Mouse (Mus musculus) heart, embryonic 14.5 days (tissue): Measurements from ENCODE around the gene Thumpd3. TPM values are rescaled to one million over a fixed set of nuclear protein-coding genes. Genes with fewer than 3 reads are reported as not detected.

Source experiments
- ATAC-seq: fragments of 200-750 bp; cut with Nextera tagmentation; 2 replicates; pipeline ENCODE4 v1.8.0; 2017; ENCODE audit warnings: low read depth, moderate TSS enrichment; ENCODE audit not compliant: insufficient number of reproducible peaks, insufficient read depth, low FRiP score
- H3K27ac ChIP-seq, 2 experiments: fragments of 200-500 bp in 1 of 2; fragments of 300-500 bp in 1 of 2; sonication (generic) in 1 of 2; replicated peaks in 1 of 2; 2 replicates each; pipeline ENCODE4 v1.5.1; 2012 to 2014; ENCODE audit warnings: low read depth in 2 of 2, low read length in 2 of 2, control low read depth in 1 of 2, mild to moderate bottlenecking in 1 of 2, mixed read lengths in 1 of 2; ENCODE audit not compliant: control insufficient read depth in 1 of 2, insufficient read depth in 1 of 2
- H3K27me3 ChIP-seq: fragments of 300-500 bp; sonication (generic); 2 replicates; pipeline ENCODE4 v1.6.1; 2014; ENCODE audit warnings: mild to moderate bottlenecking, low read length, control low read depth; ENCODE audit not compliant: control insufficient read depth, insufficient read depth
- H3K36me3 ChIP-seq: fragments of 300-500 bp; sonication (generic); 2 replicates; pipeline ENCODE4 v1.6.1; 2014; ENCODE audit warnings: mild to moderate bottlenecking, control low read depth, low read length, mixed read lengths; ENCODE audit not compliant: control insufficient read depth, insufficient read depth
- H3K4me1 ChIP-seq, 2 experiments: fragments of 200-500 bp in 1 of 2; fragments of 300-500 bp in 1 of 2; sonication (generic) in 1 of 2; 2 replicates each; pipeline ENCODE4 v1.6.1; 2012 to 2014; ENCODE audit warnings: low read length in 2 of 2, control low read depth in 1 of 2, mixed read lengths in 1 of 2; ENCODE audit not compliant: control insufficient read depth in 2 of 2, insufficient read depth in 2 of 2
- H3K4me2 ChIP-seq: fragments of 300-500 bp; sonication (generic); 2 replicates; pipeline ENCODE4 v1.6.1; 2014; ENCODE audit warnings: mild to moderate bottlenecking, low read length
- H3K4me3 ChIP-seq, 2 experiments: fragments of 200-500 bp in 1 of 2; fragments of 300-500 bp in 1 of 2; sonication (generic) in 1 of 2; 2 replicates each; pipeline ENCODE4 v1.5.1; 2012 to 2014; ENCODE audit warnings: low read length in 2 of 2, mild to moderate bottlenecking in 2 of 2, control low read depth in 1 of 2, low read depth in 1 of 2, moderate library complexity in 1 of 2; ENCODE audit not compliant: control insufficient read depth in 1 of 2, insufficient read depth in 1 of 2
- H3K9ac ChIP-seq: fragments of 300-500 bp; sonication (generic); 2 replicates; pipeline ENCODE4 v1.6.1; 2014; ENCODE audit warnings: mild to moderate bottlenecking, low read length
- H3K9me3 ChIP-seq: fragments of 300-500 bp; sonication (generic); 2 replicates; pipeline ENCODE4 v1.6.1; 2016; ENCODE audit warnings: low read length, control low read depth; ENCODE audit not compliant: control insufficient read depth
- WGBS: fragments of 180-500 bp; shearing (Covaris S2); extraction: QIAGEN DNeasy Blood & Tissue Kit; methylation state at CpG from one replicate; pipeline ENCODE4 v1.1.7; 2014; 5-methylcytosine and 5-hydroxymethylcytosine counted together
- polyA plus RNA-seq: library from polyadenylated mRNA; unstranded; fragments of >200 nt; fragmentation: Nextera tagmentation; extraction: Ambion mirVana; gene quantifications from 2 replicates; pipeline ENCODE4 v1.2.1, GENCODE M21; 2014

Thumpd3 gene
- polyA plus RNA-seq, 1 experiment from 2014 or later = 31.1 TPM

DNA sequence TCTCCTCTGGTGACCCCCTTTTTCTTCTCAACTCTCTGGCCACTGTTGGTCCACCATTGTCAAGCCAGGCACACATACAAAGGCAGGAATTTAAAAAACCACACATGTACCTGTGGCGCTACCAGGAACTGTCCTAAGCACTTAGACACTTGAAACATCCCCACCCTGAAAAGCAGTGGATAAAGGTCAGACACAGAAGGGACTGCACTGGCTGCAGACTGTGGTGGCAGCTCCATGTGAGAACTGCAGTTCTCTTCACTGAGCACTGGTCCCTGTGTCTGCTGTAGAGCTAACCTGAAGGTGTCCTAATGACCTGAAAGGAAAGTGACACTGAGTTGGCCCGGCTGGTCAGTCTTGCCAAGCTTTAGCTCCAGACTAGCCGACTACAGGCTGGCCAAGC, 15.5 kb upstream of the Thumpd3 start:
- Histone ChIP-seq H3K4me3 (no peak overlapping the region), H3K9me3 (no peaks in the 10 kb centered on the region), H3K4me2 (no peak overlapping the region), H3K27ac (no peak overlapping the region), H3K9ac (no peak overlapping the region), H3K4me1 (no peaks in the 10 kb centered on the region; a peak in 1 of 4 replicates), H3K27me3 (no peaks in the 10 kb centered on the region), H3K36me3 (no peaks in the 10 kb centered on the region)
- 69% methylated on average over 3 of the region's 3 CpGs for WGBS
- ATAC-seq = no peak

DNA sequence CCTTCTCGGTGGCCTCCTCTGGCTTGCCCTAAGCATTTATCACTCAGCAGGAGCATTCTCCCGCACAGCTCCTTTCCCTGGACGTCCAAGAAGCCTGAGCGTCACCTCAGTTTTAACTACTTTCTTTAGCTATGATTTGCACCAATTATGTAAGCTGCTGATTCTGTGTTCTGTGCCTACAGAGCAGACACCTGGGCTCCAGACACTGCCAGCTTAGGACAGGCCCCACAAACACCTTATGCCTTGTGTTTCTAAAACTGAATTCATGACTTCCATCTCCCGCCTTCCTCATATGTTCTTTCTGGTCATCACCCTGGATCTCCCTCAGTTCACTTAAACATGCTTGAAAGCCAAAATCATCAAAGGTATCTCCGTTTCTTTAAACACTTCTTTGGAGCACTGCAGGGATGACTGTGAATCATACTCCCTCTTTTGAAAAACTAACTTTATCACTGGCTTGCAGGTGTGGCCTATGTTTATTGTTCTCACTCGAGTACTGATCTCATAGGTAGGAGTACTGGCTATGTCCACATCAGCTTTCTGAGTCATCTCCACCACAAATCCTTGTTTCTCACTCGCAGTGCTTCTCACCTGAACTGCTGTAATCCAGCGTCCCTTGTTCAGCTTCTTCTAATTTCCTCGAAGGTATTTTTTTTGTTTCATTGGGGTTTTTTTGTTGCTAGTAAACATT, 14.9 kb upstream of the Thumpd3 start:
- ATAC-seq = no peak
- no peaks in the 10 kb centered on the region; a peak in 1 of 4 replicates for H3K4me1 ChIP-seq
- no peak overlapping the region for H3K4me3 ChIP-seq
- no peaks in the 10 kb centered on the region for H3K27me3 ChIP-seq
- H3K9me3 ChIP-seq = no peaks in the 10 kb centered on the region
- no peak overlapping the region for H3K9ac ChIP-seq
- no peak overlapping the region for H3K4me2 ChIP-seq
- 71% methylated on average over 10 of the region's 10 CpGs for WGBS
- no peaks in the 10 kb centered on the region for H3K36me3 ChIP-seq
- no peak overlapping the region for H3K27ac ChIP-seq

DNA sequence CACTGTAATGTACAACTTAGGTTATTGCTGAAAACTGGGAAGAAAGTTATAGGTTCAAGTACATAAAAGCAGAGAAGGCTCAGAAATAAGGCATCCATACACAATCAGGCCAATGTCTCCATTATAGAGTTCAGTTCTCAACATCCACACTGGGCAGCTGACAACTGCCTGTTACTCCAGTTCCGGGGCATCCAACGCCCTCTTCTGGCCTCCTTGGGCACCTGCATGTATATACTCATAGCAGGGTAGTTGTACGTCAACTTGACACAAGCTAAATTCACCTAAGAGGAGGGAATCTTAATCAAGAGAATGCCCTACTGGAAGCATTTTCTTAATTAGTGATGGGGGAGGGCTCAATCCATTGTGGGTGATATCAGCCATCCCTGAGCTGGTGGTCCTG, 13.9 kb upstream of the Thumpd3 start:
- Histone ChIP-seq H3K27ac (no peak overlapping the region), H3K27me3 (0 out of 2 replicates have a peak, but pooled peaks cover 2% of the 10 kb centered on the region), H3K9me3 (no peaks in the 10 kb centered on the region), H3K36me3 (no peaks in the 10 kb centered on the region), H3K4me1 (no peaks in the 10 kb centered on the region; a peak in 1 of 4 replicates), H3K4me2 (no peak overlapping the region), H3K4me3 (no peak overlapping the region), H3K9ac (no peak overlapping the region)
- WGBS = 68% methylated on average over 3 of the region's 3 CpGs
- ATAC-seq = no peak

DNA sequence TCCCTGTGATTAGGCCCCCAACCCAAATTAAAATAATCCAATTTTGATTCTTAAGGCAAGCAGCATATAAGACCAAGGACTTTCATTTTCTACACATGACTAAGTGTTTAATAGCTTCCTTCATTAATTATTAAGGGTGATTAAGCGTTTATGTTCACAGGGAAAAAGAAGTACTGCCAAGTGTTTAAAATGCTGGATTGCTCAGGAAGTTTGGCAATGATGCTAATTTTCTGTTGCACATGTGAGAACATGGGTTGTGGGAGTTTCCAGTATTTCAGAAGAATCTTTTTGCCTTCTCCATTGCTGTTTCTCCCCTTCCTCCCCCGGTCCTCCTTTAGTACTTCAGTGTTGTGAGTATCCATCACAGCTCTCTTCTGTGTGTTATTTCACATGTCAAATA, 12.8 kb upstream of the Thumpd3 start:
- no peak overlapping the region for H3K4me3 ChIP-seq
- no peaks in the 10 kb centered on the region for H3K36me3 ChIP-seq
- no peaks in the 10 kb centered on the region for H3K9me3 ChIP-seq
- no peak overlapping the region for H3K9ac ChIP-seq
- no peak overlapping the region for H3K27ac ChIP-seq
- peaks cover 0 to 2% of the 10 kb centered on the region in 2 experiments; a peak in 2 of 4 replicates for H3K4me1 ChIP-seq
- 88% methylated on average over 2 of the region's 2 CpGs for WGBS
- 0 out of 2 replicates have a peak, but pooled peaks cover 2% of the 10 kb centered on the region for H3K27me3 ChIP-seq
- no peak for ATAC-seq
- no peak overlapping the region for H3K4me2 ChIP-seq

DNA sequence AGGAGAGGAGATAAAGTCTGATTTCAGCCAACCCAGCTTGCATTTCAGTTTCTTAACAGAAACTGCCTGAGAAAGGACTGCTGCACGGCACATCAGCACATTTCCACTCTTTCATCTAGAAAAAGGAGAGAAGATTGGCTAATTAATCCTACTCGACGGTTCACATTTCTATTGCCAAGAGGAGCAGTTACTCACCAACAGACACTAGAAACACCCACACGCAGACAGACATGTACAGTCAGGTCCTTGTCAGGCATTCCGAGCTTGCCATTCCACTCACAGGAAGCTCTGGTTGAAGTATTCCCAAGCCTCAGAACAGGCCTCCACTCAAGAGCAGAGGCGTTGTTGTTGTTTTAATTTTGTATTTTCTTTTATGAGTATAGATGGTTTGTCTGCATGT, 11.6 kb upstream of the Thumpd3 start:
- Histone ChIP-seq H3K27ac (no peak overlapping the region), H3K4me3 (no peak overlapping the region), H3K9me3 (no peaks in the 10 kb centered on the region), H3K4me2 (no peak overlapping the region), H3K36me3 (no peaks in the 10 kb centered on the region), H3K27me3 (0 out of 2 replicates have a peak, but pooled peaks cover 2% of the 10 kb centered on the region), H3K4me1 (peaks cover 4 to 5% of the 10 kb centered on the region in 2 experiments), H3K9ac (no peak overlapping the region)
- WGBS = 71% methylated on average over 6 of the region's 6 CpGs
- no peak for ATAC-seq

DNA sequence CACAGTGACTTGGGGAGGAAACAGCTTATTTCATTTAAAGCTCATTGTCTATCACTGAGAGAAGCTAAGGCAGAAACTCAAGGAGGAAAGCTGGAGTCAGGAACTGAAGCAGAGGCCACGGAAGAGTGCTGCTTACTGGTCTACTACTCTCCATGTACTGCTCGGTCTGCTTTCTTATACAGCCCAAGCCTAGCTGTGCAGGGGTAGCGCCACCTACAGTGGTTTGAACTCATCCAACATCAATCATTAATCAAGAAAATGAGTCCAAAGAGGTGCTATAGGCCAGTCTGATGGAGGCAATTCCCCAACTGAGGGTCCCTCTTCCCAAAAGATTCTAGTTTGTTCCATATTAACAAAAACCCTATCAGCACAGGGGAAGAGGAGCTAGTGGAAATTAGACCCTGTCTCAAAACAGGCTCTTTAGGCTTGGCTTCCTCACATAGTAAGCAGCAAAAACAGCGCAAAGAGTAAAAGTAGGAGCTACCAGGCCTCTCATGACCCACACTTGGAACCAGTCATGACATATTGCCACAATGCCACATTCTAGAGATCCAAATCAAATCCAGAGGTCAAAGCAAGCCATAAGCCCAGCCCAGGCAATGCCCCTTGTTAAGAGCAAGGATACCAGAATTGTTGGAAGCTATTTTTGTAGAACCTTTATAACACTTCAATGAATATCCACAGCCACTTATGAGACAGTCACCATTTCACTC, 9.4 kb upstream of the Thumpd3 start:
- Histone ChIP-seq H3K4me2 (no peak overlapping the region), H3K9me3 (no peaks in the 10 kb centered on the region), H3K27me3 (0 out of 2 replicates have a peak, but pooled peaks cover 2% of the 10 kb centered on the region), H3K4me3 (no peak overlapping the region), H3K9ac (no peak overlapping the region), H3K4me1 (peaks cover 4 to 5% of the 10 kb centered on the region in 2 experiments), H3K36me3 (no peaks in the 10 kb centered on the region), H3K27ac (no peak overlapping the region)
- WGBS = 67% methylated on average over 4 of the region's 4 CpGs
- no peak for ATAC-seq

DNA sequence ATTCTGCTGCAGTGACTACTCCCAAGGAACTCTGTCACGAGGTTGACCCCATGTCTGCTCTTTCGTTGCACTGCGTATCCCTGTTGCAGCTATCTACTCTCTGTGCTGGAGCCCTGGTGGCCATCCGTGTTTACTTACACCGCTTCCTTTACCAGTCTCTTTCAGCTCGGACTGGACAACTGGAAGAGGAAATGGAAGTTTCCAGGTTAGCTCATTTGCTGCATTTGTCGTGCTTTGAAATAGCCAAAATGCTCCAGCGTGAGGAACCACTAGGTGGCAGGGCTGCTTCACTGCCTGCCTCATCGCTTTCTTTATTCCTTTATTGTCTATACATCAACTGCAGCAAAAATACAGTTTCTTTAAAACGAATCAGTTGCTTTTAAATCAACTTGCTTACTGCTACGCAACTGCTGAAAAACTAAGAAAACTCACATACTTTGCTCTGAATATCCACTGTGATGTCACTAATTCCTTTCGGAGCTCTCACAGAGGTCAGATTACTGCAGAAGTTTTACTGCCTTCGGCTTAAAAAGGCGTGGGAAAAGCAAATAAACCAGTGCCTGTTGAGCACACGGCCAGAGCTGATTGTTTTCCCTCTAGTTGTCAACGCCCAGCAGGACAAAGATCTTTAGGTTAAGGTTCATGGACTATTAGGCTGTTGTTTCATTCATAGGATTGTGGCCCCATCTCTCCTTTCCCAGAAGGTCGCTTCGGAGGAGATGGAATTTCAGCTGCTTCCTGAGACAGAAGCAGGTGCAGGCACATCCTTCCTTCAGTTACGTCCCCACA, 7.9 kb upstream of the Thumpd3 start:
- Histone ChIP-seq H3K9ac (peak overlapping the region; percentile 35), H3K9me3 (no peaks in the 10 kb centered on the region), H3K4me2 (peak overlapping the region; percentile 54), H3K36me3 (no peaks in the 10 kb centered on the region), H3K27me3 (0 out of 2 replicates have a peak, but pooled peaks cover 2% of the 10 kb centered on the region), H3K4me3 (0 out of 4 replicates have a peak overlapping the region, but pooled peaks have one; percentile 8), H3K4me1 (peaks cover 4 to 5% of the 10 kb centered on the region in 2 experiments), H3K27ac (no peak overlapping the region)
- ATAC-seq = no peak
- WGBS = 9% methylated on average over 19 of the region's 19 CpGs
